Mouse (Mus musculus) inflammation-experienced regulatory T-cells, adult 6 months (primary cell): ENCODE results near the gene Eif3g. TPM values are rescaled to one million over a fixed set of nuclear protein-coding genes. Genes with fewer than 3 reads are reported as not detected.

ENCODE experiments used
- ATAC-seq: one replicate; pipeline ENCODE4 v1.8.0; 2017
- polyA plus RNA-seq, 3 experiments: library from polyadenylated mRNA; unstranded; fragments of 100-300 nt; shearing (Covaris generic); gene quantifications; one replicate each; pipeline ENCODE4 v1.2.1; 2017

Gene Eif3g
- polyA plus RNA-seq, 3 experiments from 2014 or later: 159 to 219 (median 191) TPM

- no peak for ATAC-seq
These were observed 48.2 kb downstream of the Eif3g start for GRCm38 (mm10) chr9:20850179-20850578.

Other genes starting within 250 kb of the Eif3g start
- 10 to 100 TPM; 23.0 to 29.3 (median 23.6) TPM for gene Pin1, start 246.5 kb downstream of the Eif3g start, polyA plus RNA-seq
- under 1 TPM in 1 of 3 experiments, not detected in 2; 0.90 TPM for gene Olfm2, start 152.3 kb downstream of the Eif3g start, polyA plus RNA-seq
- gene Col5a3, start 83.6 kb downstream of the Eif3g start, polyA plus RNA-seq: not detected
- gene Rdh8, start 80.1 kb downstream of the Eif3g start, polyA plus RNA-seq: not detected
- gene A230050P20Rik, start 30.0 kb downstream of the Eif3g start, polyA plus RNA-seq: 10 to 100 TPM in 2 of 3 experiments, 1 to 10 TPM in 1; 9.9 to 16.8 (median 14.3) TPM
- 1 to 10 TPM in 1 of 3 experiments, under 1 TPM in 2; 0.27 to 1.9 (median 0.63) TPM for gene Angptl6, start 18.9 kb downstream of the Eif3g start, polyA plus RNA-seq
- gene Ppan, start 10.4 kb downstream of the Eif3g start, polyA plus RNA-seq: 10 to 100 TPM; 16.1 to 28.8 (median 24.2) TPM
- gene Dnmt1, start 61.3 kb upstream of the Eif3g start, polyA plus RNA-seq: 10 to 100 TPM; 41.0 to 78.9 (median 43.9) TPM
- 1 to 10 TPM; 5.1 to 6.4 (median 5.9) TPM for gene S1pr2, start 78.2 kb upstream of the Eif3g start, polyA plus RNA-seq
- gene Mrpl4, start 104.1 kb upstream of the Eif3g start, polyA plus RNA-seq: 100 to 1,000 TPM in 2 of 3 experiments, 10 to 100 TPM in 1; 95.6 to 122 (median 112) TPM
- gene Icam1, start 117.4 kb upstream of the Eif3g start, polyA plus RNA-seq: 10 to 100 TPM; 50.8 to 92.7 (median 68.9) TPM
- gene Icam4, start 130.8 kb upstream of the Eif3g start, polyA plus RNA-seq: 1 to 10 TPM; 1.6 to 6.3 (median 3.1) TPM
- under 1 TPM in 2 of 3 experiments, not detected in 1; 0.25 to 0.31 TPM for gene Icam5, start 133.4 kb upstream of the Eif3g start, polyA plus RNA-seq
- gene Zglp1, start 168.5 kb upstream of the Eif3g start, polyA plus RNA-seq: 1 to 10 TPM in 1 of 3 experiments, under 1 TPM in 1, not detected in 1; 0.82 to 3.0 TPM
- not detected for gene Gm49373, start 174.5 kb upstream of the Eif3g start, polyA plus RNA-seq
- 10 to 100 TPM in 2 of 3 experiments, 1 to 10 TPM in 1; 9.8 to 15.0 (median 14.9) TPM for gene Fdx1l, start 175.0 kb upstream of the Eif3g start, polyA plus RNA-seq
- gene Gm38431, start 193.4 kb upstream of the Eif3g start, polyA plus RNA-seq: 1 to 10 TPM in 1 of 3 experiments, under 1 TPM in 1, not detected in 1; 0.31 to 8.4 TPM
- 10 to 100 TPM; 16.6 to 23.9 (median 21.3) TPM for gene Raver1, start 193.4 kb upstream of the Eif3g start, polyA plus RNA-seq
- gene Tyk2, start 232.6 kb upstream of the Eif3g start, polyA plus RNA-seq: 10 to 100 TPM; 36.3 to 61.7 (median 57.7) TPM